9 mouse cellular contexts compared by ENCODE assay signal in genomic region chr16:17809711-17810110, GRCm38 (mm10). TPM values are rescaled to one million over a fixed set of nuclear protein-coding genes. Genes with fewer than 3 reads are reported as not detected.
DNase-seq lines count a peak whose midpoint lies in the region; ATAC-seq and TF ChIP-seq lines count a peak whose summit lies in the region.
"Had no signal": no experiment of that assay in that cellular context is flagged by ENCODE, and none has a peak within 500 bp of the region (broad histone marks: within the 10 kb centered on the region; RNA-seq: fewer than 3 reads in every experiment).

No protein-coding gene starts in this region.

- peak overlapping the region; percentile 88 for H3K27ac ChIP-seq in lung, embryonic 14.5 days (ENCODE audit: low read depth)
- H3K27ac ChIP-seq in forebrain, embryonic 16.5 days (ENCODE audit: low read length), result peak overlapping the region; percentile 52
- no peak overlapping the region; the same call in 1 of the 2 replicates for H3K27ac ChIP-seq in hindbrain, embryonic 13.5 days
- 0 out of 2 replicates have a peak overlapping the region, but pooled peaks have one; percentile 14 for H3K27ac ChIP-seq in midbrain, embryonic 15.5 days
- H3K27ac ChIP-seq: liver, embryonic 14.5 days had no signal

- no peak for TF ChIP-seq CTCF in lung, embryonic 14.5 days (IDR thresholded peaks at IDR 0.05; ENCODE audit: low read depth)
- no peak for TF ChIP-seq CTCF in lung, adult 2 months (IDR thresholded peaks at IDR 0.05; ENCODE audit: insufficient read depth, low read length)

- TF ChIP-seq POLR2A in lung, adult 2 months (IDR thresholded peaks at IDR 0.05; ENCODE audit: borderline replicate concordance, extremely low read depth, low read depth, low read length), result no peak

- no peaks in the 10 kb centered on the region for H3K9me3 ChIP-seq in lung, embryonic 14.5 days (ENCODE audit: low read depth, low read length)
- H3K9me3 ChIP-seq in forebrain, embryonic 16.5 days (ENCODE audit: control insufficient read depth, low read length), result no peaks in the 10 kb centered on the region
- no peaks in the 10 kb centered on the region for H3K9me3 ChIP-seq in hindbrain, embryonic 13.5 days
- no peaks in the 10 kb centered on the region for H3K9me3 ChIP-seq in midbrain, embryonic 15.5 days

- H3K4me2 ChIP-seq in lung, embryonic 14.5 days, result peak overlapping the region; percentile 21; the same call in 1 of the 2 replicates
- H3K4me2 ChIP-seq in forebrain, embryonic 16.5 days (ENCODE audit: low read length), result no peak overlapping the region
- H3K4me2 ChIP-seq in hindbrain, embryonic 13.5 days, result no peak overlapping the region
- no peak overlapping the region for H3K4me2 ChIP-seq in midbrain, embryonic 15.5 days

- H3K4me1 ChIP-seq in lung, embryonic 14.5 days (ENCODE audit: insufficient read depth), result peaks cover 37% of the 10 kb centered on the region
- H3K4me1 ChIP-seq in lung, adult 2 months (ENCODE audit: control insufficient read depth, insufficient read depth, low read length), result 0 out of 2 replicates have a peak, but pooled peaks cover 8% of the 10 kb centered on the region
- H3K4me1 ChIP-seq in forebrain, embryonic 16.5 days (replicated peaks; ENCODE audit: control insufficient read depth, insufficient read depth, low read length), result peaks cover 21% of the 10 kb centered on the region
- peaks cover 39% of the 10 kb centered on the region for H3K4me1 ChIP-seq in hindbrain, embryonic 13.5 days (replicated peaks)
- peaks cover 25% of the 10 kb centered on the region for H3K4me1 ChIP-seq in midbrain, embryonic 15.5 days

- peak; percentile 90 for DNase-seq in lung, embryonic 14.5 days
- DNase-seq in lung, adult 2 months, result no peak
- no peak for DNase-seq in layer of hippocampus, postnatal 25 days (ENCODE audit: extremely low spot score in 1 of 2, low spot score in 1 of 2)
- no peak for DNase-seq in frontal cortex, postnatal 25 days (ENCODE audit: low spot score in 2 of 2)

- peaks cover 32% of the 10 kb centered on the region for H3K36me3 ChIP-seq in lung, embryonic 14.5 days (ENCODE audit: insufficient read depth)
- H3K36me3 ChIP-seq in forebrain, embryonic 16.5 days (ENCODE audit: control insufficient read depth, insufficient read depth), result no peaks in the 10 kb centered on the region
- no peaks in the 10 kb centered on the region for H3K36me3 ChIP-seq in hindbrain, embryonic 13.5 days
- H3K36me3 ChIP-seq in midbrain, embryonic 15.5 days (replicated peaks), result no peaks in the 10 kb centered on the region

- H3K9ac ChIP-seq in lung, embryonic 14.5 days, result no peak overlapping the region
- no peak overlapping the region for H3K9ac ChIP-seq in forebrain, embryonic 16.5 days (replicated peaks; ENCODE audit: low read depth, low read length)
- H3K9ac ChIP-seq in hindbrain, embryonic 13.5 days, result peak overlapping the region; percentile 19; the same call in 1 of the 2 replicates
- H3K9ac ChIP-seq in midbrain, embryonic 15.5 days, result no peak overlapping the region
- H3K9ac ChIP-seq: liver, embryonic 14.5 days had no signal

- no peak overlapping the region for H3K4me3 ChIP-seq in lung, embryonic 14.5 days (ENCODE audit: low read depth, low read length)
- H3K4me3 ChIP-seq in lung, adult 2 months (replicated peaks; ENCODE audit: extremely low read depth, low read depth, low read length), result no peak overlapping the region
- no peak overlapping the region for H3K4me3 ChIP-seq in forebrain, embryonic 16.5 days (replicated peaks; ENCODE audit: low read length)
- no peak overlapping the region for H3K4me3 ChIP-seq in hindbrain, embryonic 13.5 days
- no peak overlapping the region for H3K4me3 ChIP-seq in midbrain, embryonic 15.5 days

- peaks cover 23% of the 10 kb centered on the region for H3K27me3 ChIP-seq in lung, embryonic 14.5 days (ENCODE audit: insufficient read depth, low read length)
- peaks cover 22% of the 10 kb centered on the region for H3K27me3 ChIP-seq in forebrain, embryonic 16.5 days (replicated peaks; ENCODE audit: control insufficient read depth, insufficient read depth, low read length)
- peaks cover 74% of the 10 kb centered on the region for H3K27me3 ChIP-seq in hindbrain, embryonic 13.5 days
- peaks cover 32% of the 10 kb centered on the region for H3K27me3 ChIP-seq in midbrain, embryonic 15.5 days (replicated peaks)

- whole genome bisulfite sequencing in lung, embryonic 14.5 days, result 8% methylated on average over 7 of the region's 7 CpGs
- WGBS in lung, adult 2 months, result 27% methylated on average over 7 of the region's 7 CpGs
- WGBS in forebrain, embryonic 16.5 days, result 18% methylated on average over 7 of the region's 7 CpGs
- 22% methylated on average over 7 of the region's 7 CpGs for WGBS in hindbrain, embryonic 13.5 days
- WGBS in midbrain, embryonic 15.5 days, result 19% methylated on average over 7 of the region's 7 CpGs

- ATAC-seq in lung, embryonic 14.5 days (ENCODE audit: insufficient read depth), result peak; percentile 83
- no peak for ATAC-seq in forebrain, embryonic 16.5 days
- ATAC-seq in hindbrain, embryonic 13.5 days (ENCODE audit: low FRiP score), result no peak
- no peak for ATAC-seq in midbrain, embryonic 15.5 days (replicated peaks)
- ATAC-seq in erythroid progenitor cell, adult 5-6 weeks (replicated peaks; ENCODE audit: low FRiP score, poor library complexity, severe bottlenecking), result no peak

RNA-seq across cellular contexts. Expression of gene Scarf2, which starts 12.6 kb away (rescaled TPM):
- polyA plus RNA-seq in lung, embryonic 14.5 days (2014; fragmentation: Nextera tagmentation; extraction: Ambion mirVana), result 32.7 and 36.3 TPM in 2 replicates
- polyA plus RNA-seq in lung, adult 2 months (2012; rRNA removed), result 215 and 266 TPM in 2 replicates
- polyA plus RNA-seq in forebrain, embryonic 16.5 days (2015; fragmentation: Nextera tagmentation; extraction: Ambion mirVana), result 0.99 and 1.4 TPM in 2 replicates
- polyA plus RNA-seq in hindbrain, embryonic 13.5 days (2015; fragmentation: Nextera tagmentation; extraction: Ambion mirVana), result 1.6 and 2.0 TPM in 2 replicates
- polyA plus RNA-seq in midbrain, embryonic 15.5 days (2015; fragmentation: Nextera tagmentation; extraction: Ambion mirVana), result 1.7 and 2.6 TPM in 2 replicates
- 1 to 10 TPM; 2.7 to 2.8 TPM for total RNA-seq in layer of hippocampus, postnatal 25 days (2021)
- total RNA-seq in erythroid progenitor cell, adult 5-6 weeks (2015; ENCODE audit: low replicate concordance), result 0.42 TPM in 1 of 2 replicates, not detected in the other
- total RNA-seq in erythroid progenitor cell, adult 5-6 weeks (2017; ENCODE audit: low replicate concordance), result not detected in 2 replicates

RNA-seq across cellular contexts. Expression of gene B830017H08Rik, which starts 23.2 kb away (rescaled TPM):
- 0.18 TPM in 1 of 2 replicates, not detected in the other for polyA plus RNA-seq in lung, embryonic 14.5 days (2014; fragmentation: Nextera tagmentation; extraction: Ambion mirVana)
- 0.08 and 0.10 TPM in 2 replicates for polyA plus RNA-seq in lung, adult 2 months (2012; rRNA removed)
- 0.86 and 1.5 TPM in 2 replicates for polyA plus RNA-seq in forebrain, embryonic 16.5 days (2015; fragmentation: Nextera tagmentation; extraction: Ambion mirVana)
- polyA plus RNA-seq in hindbrain, embryonic 13.5 days (2015; fragmentation: Nextera tagmentation; extraction: Ambion mirVana), result 2.1 and 2.2 TPM in 2 replicates
- polyA plus RNA-seq in midbrain, embryonic 15.5 days (2015; fragmentation: Nextera tagmentation; extraction: Ambion mirVana), result 3.5 and 4.9 TPM in 2 replicates
- 1 to 10 TPM; 3.6 to 3.7 TPM for total RNA-seq in layer of hippocampus, postnatal 25 days (2021)
- not detected in 2 replicates for total RNA-seq in erythroid progenitor cell, adult 5-6 weeks (2015; ENCODE audit: low replicate concordance)
- total RNA-seq in erythroid progenitor cell, adult 5-6 weeks (2017; ENCODE audit: low replicate concordance), result not detected in 2 replicates
- polyA plus RNA-seq: liver, embryonic 14.5 days had no signal

RNA-seq across cellular contexts. Expression of gene Car15, which starts 28.5 kb away (rescaled TPM):
- 2.6 and 2.7 TPM in 2 replicates for polyA plus RNA-seq in lung, embryonic 14.5 days (2014; fragmentation: Nextera tagmentation; extraction: Ambion mirVana)
- 7.5 and 9.4 TPM in 2 replicates for polyA plus RNA-seq in lung, adult 2 months (2012; rRNA removed)
- 4.7 and 5.5 TPM in 2 replicates for polyA plus RNA-seq in forebrain, embryonic 16.5 days (2015; fragmentation: Nextera tagmentation; extraction: Ambion mirVana)
- 4.5 and 4.8 TPM in 2 replicates for polyA plus RNA-seq in hindbrain, embryonic 13.5 days (2015; fragmentation: Nextera tagmentation; extraction: Ambion mirVana)
- polyA plus RNA-seq in midbrain, embryonic 15.5 days (2015; fragmentation: Nextera tagmentation; extraction: Ambion mirVana), result 3.9 and 5.2 TPM in 2 replicates
- 10 to 100 TPM; 12.9 to 13.5 TPM for total RNA-seq in layer of hippocampus, postnatal 25 days (2021)
- total RNA-seq in erythroid progenitor cell, adult 5-6 weeks (2015; ENCODE audit: low replicate concordance), result 7.1 and 9.7 TPM in 2 replicates
- total RNA-seq in erythroid progenitor cell, adult 5-6 weeks (2017; ENCODE audit: low replicate concordance), result 4.6 and 9.5 TPM in 2 replicates

RNA-seq across cellular contexts. Expression of gene Klhl22, which starts 50.3 kb away (rescaled TPM):
- polyA plus RNA-seq in lung, embryonic 14.5 days (2014; fragmentation: Nextera tagmentation; extraction: Ambion mirVana), result 67.0 and 70.7 TPM in 2 replicates
- polyA plus RNA-seq in lung, adult 2 months (2012; rRNA removed), result 39.4 and 42.0 TPM in 2 replicates
- polyA plus RNA-seq in forebrain, embryonic 16.5 days (2015; fragmentation: Nextera tagmentation; extraction: Ambion mirVana), result 76.1 and 89.5 TPM in 2 replicates
- polyA plus RNA-seq in hindbrain, embryonic 13.5 days (2015; fragmentation: Nextera tagmentation; extraction: Ambion mirVana), result 70.9 and 77.6 TPM in 2 replicates
- polyA plus RNA-seq in midbrain, embryonic 15.5 days (2015; fragmentation: Nextera tagmentation; extraction: Ambion mirVana), result 93.2 and 93.4 TPM in 2 replicates
- total RNA-seq in layer of hippocampus, postnatal 25 days (2021), result 100 to 1,000 TPM in 1 of 2 experiments, 10 to 100 TPM in 1; 97.3 to 103 TPM
- 4.2 and 5.4 TPM in 2 replicates for total RNA-seq in erythroid progenitor cell, adult 5-6 weeks (2015; ENCODE audit: low replicate concordance)
- 3.7 and 3.9 TPM in 2 replicates for total RNA-seq in erythroid progenitor cell, adult 5-6 weeks (2017; ENCODE audit: low replicate concordance)
